Mouse (Mus musculus) hindbrain, postnatal 0 days (tissue): Measurements from ENCODE around the gene AU015836. TPM values are rescaled to one million over a fixed set of nuclear protein-coding genes. Genes with fewer than 3 reads are reported as not detected.
"Not testable (repeated sequence)": the region's sequence is repeated elsewhere in the genome, so short reads cannot be mapped to it uniquely, and the experiment has no call there.

Experiments used
- ATAC-seq: fragments of 200-750 bp; cut with Nextera tagmentation; 2 replicates; pipeline ENCODE4 v1.8.0; 2017; ENCODE audit warnings: mild to moderate bottlenecking, moderate TSS enrichment, moderate library complexity
- DNase-seq: peaks from one replicate; pipeline ENCODE4 v3.0.0-alpha.2; 2015; ENCODE audit warnings: low spot score
- H3K27ac ChIP-seq: fragments of 300-500 bp; sonication (generic); 2 replicates; pipeline ENCODE4 v1.5.1; 2014; ENCODE audit warnings: mild to moderate bottlenecking
- H3K27me3 ChIP-seq: fragments of 300-500 bp; sonication (generic); 2 replicates; pipeline ENCODE4 v1.6.1; 2014; ENCODE audit warnings: low read length, mixed read lengths; ENCODE audit not compliant: insufficient read depth
- H3K36me3 ChIP-seq: fragments of 300-500 bp; sonication (generic); 2 replicates; pipeline ENCODE4 v1.6.1; 2014; ENCODE audit warnings: low read length, mixed read lengths; ENCODE audit not compliant: insufficient read depth
- H3K4me1 ChIP-seq: fragments of 300-500 bp; sonication (generic); 2 replicates; pipeline ENCODE4 v1.6.1; 2014; ENCODE audit warnings: antibody characterized with exemption, low read length, mixed read lengths; ENCODE audit not compliant: insufficient read depth
- H3K4me2 ChIP-seq: fragments of 300-500 bp; sonication (generic); 2 replicates; pipeline ENCODE4 v1.6.1; 2014; ENCODE audit warnings: low read depth, mild to moderate bottlenecking, low read length, moderate library complexity, mixed read lengths
- H3K4me3 ChIP-seq: fragments of 300-500 bp; sonication (generic); 2 replicates; pipeline ENCODE4 v1.5.1; 2014; ENCODE audit warnings: low read length
- H3K9ac ChIP-seq: fragments of 300-500 bp; sonication (generic); replicated peaks from 2 replicates; pipeline ENCODE4 v1.6.1; 2014; ENCODE audit warnings: mild to moderate bottlenecking, low read length, moderate library complexity, mixed read lengths
- H3K9me3 ChIP-seq: fragments of 300-500 bp; sonication (generic); 2 replicates; pipeline ENCODE4 v1.6.1; 2016; ENCODE audit warnings: low read length, mixed read lengths
- CTCF ChIP-seq: IDR thresholded peaks from 2 replicates; pipeline ENCODE4 v1.5.1; 2016; ENCODE audit warnings: antibody characterized with exemption, control low read depth, low read depth
- WGBS: fragments of 180-500 bp; shearing (Covaris S2); extraction: QIAGEN DNeasy Blood & Tissue Kit; methylation state at CpG from one replicate; pipeline ENCODE4 v1.1.7; 2014; 5-methylcytosine and 5-hydroxymethylcytosine counted together
- polyA plus RNA-seq: library from polyadenylated mRNA; unstranded; fragments of >200 nt; fragmentation: Nextera tagmentation; extraction: Ambion mirVana; gene quantifications from 2 replicates; pipeline ENCODE4 v1.2.1, GENCODE M21; 2015
- total RNA-seq: library from RNA; depleted of rRNA; stranded (reverse); fragments of >200 nt; gene quantifications from 2 replicates; pipeline ENCODE4 v1.2.3, GENCODE M21; 2014

AU015836 gene
- total and polyA plus RNA-seq, 2 experiments from 2014 or later, result not detected

- H3K4me2 ChIP-seq, result no peak overlapping the region
- H3K4me1 ChIP-seq, result no peaks in the 10 kb centered on the region
- no peak for ATAC-seq
- no peak for TF ChIP-seq CTCF
- no peaks in the 10 kb centered on the region for H3K27me3 ChIP-seq
- H3K9ac ChIP-seq, result no peak overlapping the region
- 89% methylated on average over 26 of the region's 26 CpGs for WGBS
- no peak overlapping the region for H3K4me3 ChIP-seq
- no peak for DNase-seq
- no peak overlapping the region for H3K27ac ChIP-seq
- no peaks in the 10 kb centered on the region for H3K9me3 ChIP-seq
- H3K36me3 ChIP-seq, result no peaks in the 10 kb centered on the region
Measured at GRCm38 (mm10) chrX:93980341-93980740, 11.9 kb downstream of the AU015836 start.

- Histone ChIP-seq H3K4me2 (no peak overlapping the region), H3K4me3 (no peak overlapping the region), H3K36me3 (no peaks in the 10 kb centered on the region), H3K9ac (no peak overlapping the region), H3K9me3 (no peaks in the 10 kb centered on the region), H3K4me1 (no peaks in the 10 kb centered on the region), H3K27ac (no peak overlapping the region), H3K27me3 (no peaks in the 10 kb centered on the region)
- DNase-seq (no peak), ATAC-seq (no peak)
- 65% methylated on average over 3 of the region's 3 CpGs for WGBS
- no peak for TF ChIP-seq CTCF
Measured at GRCm38 (mm10) chrX:93982193-93982592, 13.7 kb downstream of the AU015836 start.

GRCm38 (mm10) chrX:93985096-93985495 is 16.6 kb downstream of the AU015836 start:
- not testable (repeated sequence) for H3K9ac ChIP-seq, DNase-seq, H3K27me3 ChIP-seq, H3K27ac ChIP-seq, ATAC-seq, H3K4me1 ChIP-seq, H3K9me3 ChIP-seq, H3K36me3 ChIP-seq, H3K4me3 ChIP-seq, H3K4me2 ChIP-seq
- 76% methylated on average over 2 of the region's 3 CpGs for WGBS

- WGBS, result 90% methylated on average over 3 of the region's 3 CpGs
- Histone ChIP-seq H3K9me3 (no peaks in the 10 kb centered on the region), H3K9ac (no peak overlapping the region), H3K4me3 (no peak overlapping the region), H3K4me1 (no peaks in the 10 kb centered on the region), H3K4me2 (no peak overlapping the region), H3K27me3 (no peaks in the 10 kb centered on the region; the same call in 1 of the 2 replicates), H3K36me3 (no peaks in the 10 kb centered on the region), H3K27ac (no peak overlapping the region)
- DNase-seq (no peak), ATAC-seq (no peak)
- no peak for TF ChIP-seq CTCF
Measured at GRCm38 (mm10) chrX:94006991-94007390, 38.5 kb downstream of the AU015836 start.

GRCm38 (mm10) chrX:94009442-94009841 is 41.0 kb downstream of the AU015836 start:
- no peaks in the 10 kb centered on the region for H3K4me1 ChIP-seq
- H3K27me3 ChIP-seq, result no peaks in the 10 kb centered on the region; the same call in 1 of the 2 replicates
- no peak overlapping the region for H3K4me3 ChIP-seq
- no peaks in the 10 kb centered on the region for H3K9me3 ChIP-seq
- no peak for TF ChIP-seq CTCF
- DNase-seq (no peak), ATAC-seq (no peak)
- H3K4me2 ChIP-seq, result no peak overlapping the region
- WGBS, result 90% methylated on average over 3 of the region's 3 CpGs
- H3K9ac ChIP-seq, result no peak overlapping the region
- H3K36me3 ChIP-seq, result no peaks in the 10 kb centered on the region
- H3K27ac ChIP-seq, result no peak overlapping the region

- no peaks in the 10 kb centered on the region; the same call in 1 of the 2 replicates for H3K27me3 ChIP-seq
Measured at GRCm38 (mm10) chrX:94011656-94012173, 43.3 kb downstream of the AU015836 start.

GRCm38 (mm10) chrX:94012479-94013167 is 44.2 kb downstream of the AU015836 start:
- 0 out of 2 replicates have a peak, but pooled peaks have one; percentile 53 for ATAC-seq
- H3K27me3 ChIP-seq, result no peaks in the 10 kb centered on the region; the same call in 1 of the 2 replicates

More at GRCm38 (mm10) chrX:94011656-94012173, 43.3 kb downstream of the AU015836 start:
- Histone ChIP-seq H3K9me3 (no peaks in the 10 kb centered on the region), H3K27ac (no peak overlapping the region), H3K4me1 (no peaks in the 10 kb centered on the region), H3K9ac (no peak overlapping the region), H3K4me3 (no peak overlapping the region), H3K36me3 (no peaks in the 10 kb centered on the region), H3K4me2 (no peak overlapping the region)
- ATAC-seq (no peak), DNase-seq (no peak)
- no peak for TF ChIP-seq CTCF
- WGBS, result 90% methylated on average over 7 of the region's 7 CpGs

More at GRCm38 (mm10) chrX:94012479-94013167, 44.2 kb downstream of the AU015836 start:
- Histone ChIP-seq H3K27ac (no peak overlapping the region), H3K4me3 (no peak overlapping the region), H3K9me3 (no peaks in the 10 kb centered on the region), H3K9ac (no peak overlapping the region), H3K4me2 (0 out of 2 replicates have a peak overlapping the region, but pooled peaks have one; percentile 7), H3K36me3 (no peaks in the 10 kb centered on the region), H3K4me1 (no peaks in the 10 kb centered on the region)
- 35% methylated on average over 12 of the region's 12 CpGs for WGBS
- no peak for TF ChIP-seq CTCF
- peak; percentile 18 for DNase-seq
